Mouse (Mus musculus) neutrophil, adult 59 days (primary cell): ENCODE measurements around the gene Nif3l1. TPM values are rescaled to one million over a fixed set of nuclear protein-coding genes. Genes with fewer than 3 reads are reported as not detected.

Experiments
- total RNA-seq, 2 experiments: library from RNA; stranded (reverse); gene quantifications; 1 replicate in 1 of 2; 2 replicates in 1 of 2; pipeline ENCODE4 v1.2.4; 2023

Gene Nif3l1
- total RNA-seq = 10 to 100 TPM; 12.6 to 17.3 TPM

GRCm38 (mm10) chr1:58445143-58445722 is at the start of gene Nif3l1, which contains the start of gene Ppil3:
TSS of gene Nif3l1 (plus strand) at chr1:58445151.
TSS of gene Ppil3 (minus strand) at chr1:58445486.

GRCm38 (mm10) chr1:58423371-58424248 is 21.3 kb upstream of the Nif3l1 start, which contains the start of gene Clk1:
TSS of gene Clk1 (minus strand) at chr1:58424066.

GRCm38 (mm10) chr1:58504577-58505254 is 59.8 kb downstream of the Nif3l1 start, which contains the start of gene Orc2:
TSS of gene Orc2 (minus strand) at chr1:58505109.

Other genes with a start within 250 kb of the Nif3l1 start
- gene Aox4, start 234.8 kb upstream of the Nif3l1 start, total RNA-seq = 1 to 10 TPM in 1 of 2 experiments, not detected in 1; 3.2 TPM
- under 1 TPM; 0.07 to 0.15 TPM for gene Aox2, start 166.8 kb upstream of the Nif3l1 start, total RNA-seq
- gene Bzw1, start 52.3 kb upstream of the Nif3l1 start, total RNA-seq = 100 to 1,000 TPM in 1 of 2 experiments, 10 to 100 TPM in 1; 94.2 to 108 TPM
- 100 to 1,000 TPM; 875 to 927 TPM for gene Clk1, start 21.1 kb upstream of the Nif3l1 start, total RNA-seq
- gene Ppil3, start 335 bp downstream of the Nif3l1 start, total RNA-seq = 10 to 100 TPM; 14.2 to 21.0 TPM
- gene Orc2, start 60.0 kb downstream of the Nif3l1 start, total RNA-seq = 10 to 100 TPM in 1 of 2 experiments, 1 to 10 TPM in 1; 8.4 to 11.5 TPM
- gene Fam126b, start 141.2 kb downstream of the Nif3l1 start, total RNA-seq = 10 to 100 TPM in 1 of 2 experiments, 1 to 10 TPM in 1; 9.9 to 11.7 TPM
- gene Ndufb3, start 141.2 kb downstream of the Nif3l1 start, total RNA-seq = 10 to 100 TPM; 44.6 to 53.8 TPM